Mouse (Mus musculus): Measurements from ENCODE around the gene Notch2. TPM values are rescaled to one million over a fixed set of nuclear protein-coding genes. Genes with fewer than 3 reads are reported as not detected.
"Not testable (repeated sequence)": the region's sequence is repeated elsewhere in the genome, so short reads cannot be mapped to it uniquely, and the experiment has no call there.

Gene Notch2
- polyA plus RNA-seq, 1 experiment from 2014 or later: 31.1 TPM

- H3K4me2 ChIP-seq (replicated peaks; ENCODE audit: low read depth, low read length): no peak overlapping the region
- 79% methylated on average over 3 of the region's 3 CpGs for WGBS
- no peak for ATAC-seq (ENCODE audit: low FRiP score, low TSS enrichment)
- H3K27me3 ChIP-seq (ENCODE audit: insufficient read depth, low read length): no peaks in the 10 kb centered on the region
- H3K36me3 ChIP-seq (ENCODE audit: insufficient read depth, low read length): peaks cover 61% of the 10 kb centered on the region
- H3K4me3 ChIP-seq (ENCODE audit: low read length): no peak overlapping the region
- no peaks in the 10 kb centered on the region for H3K9me3 ChIP-seq (ENCODE audit: low read length)
- no peaks in the 10 kb centered on the region; the same call in 1 of the 2 replicates for H3K4me1 ChIP-seq (ENCODE audit: insufficient read depth, low read length)
- no peak overlapping the region for H3K27ac ChIP-seq (ENCODE audit: low read length)
- no peak overlapping the region for H3K9ac ChIP-seq (replicated peaks; ENCODE audit: low read length)
Measured at GRCm38 (mm10) chr3:98118252-98118651, 104.9 kb downstream of the Notch2 start.

GRCm38 (mm10) chr3:98119338-98119737 is 106.0 kb downstream of the Notch2 start:
- WGBS: 59% methylated on average over 6 of the region's 6 CpGs
- Histone ChIP-seq H3K27ac (ENCODE audit: low read length) (peak overlapping the region; percentile 65), H3K36me3 (ENCODE audit: insufficient read depth, low read length) (peaks cover 69% of the 10 kb centered on the region)

GRCm38 (mm10) chr3:98120884-98121283 is 107.6 kb downstream of the Notch2 start:
- Histone ChIP-seq H3K27ac (ENCODE audit: low read length) (no peak overlapping the region), H3K4me1 (ENCODE audit: insufficient read depth, low read length) (no peaks in the 10 kb centered on the region; the same call in 1 of the 2 replicates), H3K36me3 (ENCODE audit: insufficient read depth, low read length) (peaks cover 68% of the 10 kb centered on the region), H3K4me3 (ENCODE audit: low read length) (no peak overlapping the region), H3K9me3 (ENCODE audit: low read length) (no peaks in the 10 kb centered on the region), H3K9ac (replicated peaks; ENCODE audit: low read length) (no peak overlapping the region), H3K4me2 (replicated peaks; ENCODE audit: low read depth, low read length) (no peak overlapping the region), H3K27me3 (ENCODE audit: insufficient read depth, low read length) (no peaks in the 10 kb centered on the region)
- WGBS: 65% methylated on average over 6 of the region's 6 CpGs
- ATAC-seq (ENCODE audit: low FRiP score, low TSS enrichment): no peak

More at GRCm38 (mm10) chr3:98119338-98119737, 106.0 kb downstream of the Notch2 start:
- peak; percentile 88 for ATAC-seq (ENCODE audit: low FRiP score, low TSS enrichment)
- Histone ChIP-seq H3K4me2 (replicated peaks; ENCODE audit: low read depth, low read length) (no peak overlapping the region), H3K9me3 (ENCODE audit: low read length) (no peaks in the 10 kb centered on the region), H3K27me3 (ENCODE audit: insufficient read depth, low read length) (no peaks in the 10 kb centered on the region), H3K4me1 (ENCODE audit: insufficient read depth, low read length) (no peaks in the 10 kb centered on the region; the same call in 1 of the 2 replicates), H3K4me3 (ENCODE audit: low read length) (no peak overlapping the region), H3K9ac (replicated peaks; ENCODE audit: low read length) (no peak overlapping the region)

DNA sequence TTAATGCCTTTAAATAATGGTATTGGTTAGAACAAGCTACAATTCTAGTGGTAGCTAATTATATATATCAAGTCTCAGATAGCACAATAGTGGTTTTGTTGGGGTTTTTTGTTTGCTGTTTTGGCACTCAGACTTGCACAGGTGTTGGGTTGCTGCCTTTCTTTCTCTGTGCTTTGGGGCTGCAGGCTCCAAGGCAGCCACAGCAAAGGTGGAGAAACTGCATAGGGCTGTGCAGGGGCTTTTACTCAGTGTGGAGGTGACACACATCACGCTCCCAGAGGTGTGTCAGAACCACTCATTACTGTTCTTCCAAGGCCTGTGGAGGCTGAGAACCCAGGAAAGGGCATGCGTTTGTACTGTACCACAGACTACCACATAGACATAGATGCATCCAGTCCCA is 114.4 kb downstream of the Notch2 start:
- peaks cover 78% of the 10 kb centered on the region for H3K36me3 ChIP-seq (ENCODE audit: insufficient read depth, low read length)
- H3K4me3 ChIP-seq (ENCODE audit: low read length): no peak overlapping the region
- no peaks in the 10 kb centered on the region for H3K9me3 ChIP-seq (ENCODE audit: low read length)
- ATAC-seq (ENCODE audit: low FRiP score, low TSS enrichment): no peak
- no peaks in the 10 kb centered on the region for H3K4me1 ChIP-seq (ENCODE audit: insufficient read depth, low read length)
- no peak overlapping the region for H3K27ac ChIP-seq (ENCODE audit: low read length)
- 96% methylated on average over 2 of the region's 2 CpGs for WGBS
- H3K9ac ChIP-seq (replicated peaks; ENCODE audit: low read length): no peak overlapping the region
- H3K4me2 ChIP-seq (replicated peaks; ENCODE audit: low read depth, low read length): no peak overlapping the region
- H3K27me3 ChIP-seq (ENCODE audit: insufficient read depth, low read length): no peaks in the 10 kb centered on the region

DNA sequence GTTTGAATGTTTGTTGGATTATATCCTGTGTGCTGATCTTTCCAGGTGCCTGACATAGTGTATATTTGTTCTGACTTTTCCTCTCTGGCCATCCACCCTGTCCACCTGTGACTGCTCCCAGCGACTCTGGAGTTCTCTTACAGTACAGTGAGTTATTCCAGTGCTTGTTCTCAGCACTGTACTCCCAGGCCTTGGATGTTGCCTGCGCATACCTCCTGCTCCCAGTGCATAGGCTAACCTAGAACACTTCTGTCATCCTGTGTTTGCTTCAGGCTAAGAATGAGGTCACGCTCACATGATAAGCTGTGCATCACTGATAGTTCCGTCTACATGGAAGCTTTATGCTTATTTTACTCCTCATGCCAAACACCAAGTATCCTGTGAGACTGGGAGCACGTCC is 115.4 kb downstream of the Notch2 start:
- 83% methylated on average over 5 of the region's 5 CpGs for WGBS
- H3K36me3 ChIP-seq (ENCODE audit: insufficient read depth, low read length): peaks cover 76% of the 10 kb centered on the region
- no peaks in the 10 kb centered on the region for H3K27me3 ChIP-seq (ENCODE audit: insufficient read depth, low read length)
- H3K4me2 ChIP-seq (replicated peaks; ENCODE audit: low read depth, low read length): no peak overlapping the region
- no peaks in the 10 kb centered on the region for H3K4me1 ChIP-seq (ENCODE audit: insufficient read depth, low read length)
- H3K27ac ChIP-seq (ENCODE audit: low read length): no peak overlapping the region
- H3K9me3 ChIP-seq (ENCODE audit: low read length): no peaks in the 10 kb centered on the region
- no peak for ATAC-seq (ENCODE audit: low FRiP score, low TSS enrichment)
- no peak overlapping the region for H3K9ac ChIP-seq (replicated peaks; ENCODE audit: low read length)
- no peak overlapping the region for H3K4me3 ChIP-seq (ENCODE audit: low read length)

DNA sequence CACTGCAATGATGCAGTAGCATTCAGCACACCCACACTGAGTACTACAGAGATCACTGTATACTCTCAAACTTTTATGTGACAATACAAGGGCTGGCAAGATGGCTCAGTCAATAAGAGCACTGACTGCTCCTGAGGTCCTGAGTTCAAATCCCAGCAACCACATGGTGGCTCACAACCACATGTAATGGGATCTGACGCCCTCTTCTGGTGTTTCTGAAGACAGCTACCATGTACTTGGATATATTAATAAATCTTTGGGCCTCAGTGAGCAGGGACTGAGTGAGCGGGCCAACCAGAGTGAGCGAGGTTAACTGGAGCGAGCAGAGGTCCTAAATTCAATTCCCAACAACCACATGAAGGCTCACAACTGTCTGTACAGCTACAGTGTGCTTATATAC is 118.8 kb downstream of the Notch2 start:
- not testable (repeated sequence) for H3K27me3 ChIP-seq (ENCODE audit: insufficient read depth, low read length); H3K4me2 ChIP-seq (replicated peaks; ENCODE audit: low read depth, low read length); H3K9ac ChIP-seq (replicated peaks; ENCODE audit: low read length); H3K4me3 ChIP-seq (ENCODE audit: low read length); H3K27ac ChIP-seq (ENCODE audit: low read length); ATAC-seq (ENCODE audit: low FRiP score, low TSS enrichment); H3K9me3 ChIP-seq (ENCODE audit: low read length); H3K4me1 ChIP-seq (ENCODE audit: insufficient read depth, low read length)
- H3K36me3 ChIP-seq (ENCODE audit: insufficient read depth, low read length): peaks cover 77% of the 10 kb centered on the region
- WGBS: 87% methylated on average over 4 of the region's 4 CpGs

- no peak for ATAC-seq (ENCODE audit: low FRiP score, low TSS enrichment)
- no peak overlapping the region for H3K4me2 ChIP-seq (replicated peaks; ENCODE audit: low read depth, low read length)
- H3K9me3 ChIP-seq (ENCODE audit: low read length): no peaks in the 10 kb centered on the region
- peaks cover 81% of the 10 kb centered on the region for H3K36me3 ChIP-seq (ENCODE audit: insufficient read depth, low read length)
- H3K27me3 ChIP-seq (ENCODE audit: insufficient read depth, low read length): no peaks in the 10 kb centered on the region
- WGBS: 90% methylated on average over 8 of the region's 8 CpGs
- H3K27ac ChIP-seq (ENCODE audit: low read length): no peak overlapping the region
- no peak overlapping the region for H3K9ac ChIP-seq (replicated peaks; ENCODE audit: low read length)
- no peak overlapping the region for H3K4me3 ChIP-seq (ENCODE audit: low read length)
- H3K4me1 ChIP-seq (ENCODE audit: insufficient read depth, low read length): no peaks in the 10 kb centered on the region
Measured at GRCm38 (mm10) chr3:98132636-98133035, 119.3 kb downstream of the Notch2 start.

GRCm38 (mm10) chr3:98141456-98141855 is 128.1 kb downstream of the Notch2 start:
- no peaks in the 10 kb centered on the region for H3K9me3 ChIP-seq (ENCODE audit: low read length)
- 96% methylated on average over 15 of the region's 15 CpGs for WGBS
- H3K27ac ChIP-seq (ENCODE audit: low read length): no peak overlapping the region
- H3K27me3 ChIP-seq (ENCODE audit: insufficient read depth, low read length): no peaks in the 10 kb centered on the region
- no peak for ATAC-seq (ENCODE audit: low FRiP score, low TSS enrichment)
- H3K36me3 ChIP-seq (ENCODE audit: insufficient read depth, low read length): peaks cover 89% of the 10 kb centered on the region
- no peak overlapping the region for H3K4me2 ChIP-seq (replicated peaks; ENCODE audit: low read depth, low read length)
- H3K9ac ChIP-seq (replicated peaks; ENCODE audit: low read length): no peak overlapping the region
- H3K4me1 ChIP-seq (ENCODE audit: insufficient read depth, low read length): no peaks in the 10 kb centered on the region
- H3K4me3 ChIP-seq (ENCODE audit: low read length): no peak overlapping the region

DNA sequence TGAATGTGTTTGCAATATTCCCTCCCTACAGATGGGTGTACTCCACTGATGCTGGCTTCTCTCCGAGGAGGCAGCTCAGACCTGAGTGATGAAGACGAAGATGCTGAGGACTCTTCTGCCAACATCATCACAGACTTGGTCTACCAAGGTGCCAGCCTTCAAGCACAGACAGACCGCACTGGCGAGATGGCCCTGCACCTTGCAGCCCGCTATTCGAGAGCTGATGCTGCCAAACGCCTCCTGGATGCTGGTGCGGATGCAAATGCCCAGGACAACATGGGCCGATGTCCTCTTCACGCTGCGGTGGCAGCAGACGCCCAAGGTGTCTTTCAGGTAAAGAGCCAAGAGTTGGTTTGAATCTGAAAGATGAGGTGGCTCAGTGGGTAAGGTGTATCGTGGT is 129.5 kb downstream of the Notch2 start:
- ATAC-seq (ENCODE audit: low FRiP score, low TSS enrichment): no peak
- no peak overlapping the region for H3K9ac ChIP-seq (replicated peaks; ENCODE audit: low read length)
- WGBS: 93% methylated on average over 13 of the region's 13 CpGs

GRCm38 (mm10) chr3:98145204-98145603 is 131.9 kb downstream of the Notch2 start:
- H3K4me3 ChIP-seq (ENCODE audit: low read length): no peak overlapping the region
- no peak overlapping the region for H3K4me2 ChIP-seq (replicated peaks; ENCODE audit: low read depth, low read length)
- no peaks in the 10 kb centered on the region for H3K27me3 ChIP-seq (ENCODE audit: insufficient read depth, low read length)
- H3K36me3 ChIP-seq (ENCODE audit: insufficient read depth, low read length): peaks cover 82% of the 10 kb centered on the region
- H3K9me3 ChIP-seq (ENCODE audit: low read length): no peaks in the 10 kb centered on the region
- no peak overlapping the region for H3K9ac ChIP-seq (replicated peaks; ENCODE audit: low read length)
- WGBS: 76% methylated on average over 10 of the region's 10 CpGs
- H3K4me1 ChIP-seq (ENCODE audit: insufficient read depth, low read length): no peaks in the 10 kb centered on the region
- ATAC-seq (ENCODE audit: low FRiP score, low TSS enrichment): no peak
- H3K27ac ChIP-seq (ENCODE audit: low read length): no peak overlapping the region

More for the DNA sequence above, 129.5 kb downstream of the Notch2 start:
- Histone ChIP-seq H3K27ac (ENCODE audit: low read length) (no peak overlapping the region), H3K27me3 (ENCODE audit: insufficient read depth, low read length) (no peaks in the 10 kb centered on the region), H3K4me3 (ENCODE audit: low read length) (no peak overlapping the region), H3K4me2 (replicated peaks; ENCODE audit: low read depth, low read length) (no peak overlapping the region), H3K4me1 (ENCODE audit: insufficient read depth, low read length) (no peaks in the 10 kb centered on the region), H3K9me3 (ENCODE audit: low read length) (no peaks in the 10 kb centered on the region), H3K36me3 (ENCODE audit: insufficient read depth, low read length) (peaks cover 94% of the 10 kb centered on the region)

All from kidney, embryonic 16.5 days (tissue).